Mouse (Mus musculus) midbrain, embryonic 12.5 days (tissue): Measurements from ENCODE around the gene Hnrnpul2. TPM values are rescaled to one million over a fixed set of nuclear protein-coding genes. Genes with fewer than 3 reads are reported as not detected.
A peak's percentile ranks its signal among the peaks of the same experiment; 100 is the strongest.

Source experiments
- ATAC-seq: fragments of 200-750 bp; cut with Nextera tagmentation; 2 replicates; pipeline ENCODE4 v1.8.0; 2017; ENCODE audit warnings: low read depth, moderate TSS enrichment, moderate library complexity; ENCODE audit not compliant: low FRiP score
- H3K27ac ChIP-seq: fragments of 300-500 bp; sonication (generic); replicated peaks from 2 replicates; pipeline ENCODE4 v1.5.1; 2016; ENCODE audit warnings: mild to moderate bottlenecking
- H3K27me3 ChIP-seq: fragments of 300-500 bp; sonication (generic); 2 replicates; pipeline ENCODE4 v1.6.1; 2016; ENCODE audit warnings: mild to moderate bottlenecking
- H3K36me3 ChIP-seq: fragments of 300-500 bp; sonication (generic); 2 replicates; pipeline ENCODE4 v1.6.1; 2016
- H3K4me1 ChIP-seq: fragments of 300-500 bp; sonication (generic); 2 replicates; pipeline ENCODE4 v1.6.1; 2016
- H3K4me2 ChIP-seq: fragments of 300-500 bp; sonication (generic); replicated peaks from 2 replicates; pipeline ENCODE4 v1.6.1; 2016; ENCODE audit warnings: mild to moderate bottlenecking, moderate library complexity
- H3K4me3 ChIP-seq: fragments of 300-500 bp; sonication (generic); 2 replicates; pipeline ENCODE4 v1.5.1; 2016; ENCODE audit warnings: mild to moderate bottlenecking
- H3K9ac ChIP-seq: fragments of 300-500 bp; sonication (generic); replicated peaks from 2 replicates; pipeline ENCODE4 v1.6.1; 2016; ENCODE audit warnings: mild to moderate bottlenecking, moderate library complexity
- H3K9me3 ChIP-seq: fragments of 300-500 bp; sonication (generic); 2 replicates; pipeline ENCODE4 v1.6.1; 2016; ENCODE audit warnings: mild to moderate bottlenecking
- WGBS: fragments of 180-500 bp; shearing (Covaris S2); methylation state at CpG from one replicate; pipeline ENCODE4 v1.1.7; 2016; 5-methylcytosine and 5-hydroxymethylcytosine counted together
- polyA plus RNA-seq: library from polyadenylated mRNA; unstranded; fragments of >200 nt; fragmentation: Nextera tagmentation; extraction: Ambion mirVana; gene quantifications from 2 replicates; pipeline ENCODE4 v1.2.1, GENCODE M21; 2016

Hnrnpul2 gene
- 6.0 and 6.4 TPM in 2 replicates for polyA plus RNA-seq

DNA sequence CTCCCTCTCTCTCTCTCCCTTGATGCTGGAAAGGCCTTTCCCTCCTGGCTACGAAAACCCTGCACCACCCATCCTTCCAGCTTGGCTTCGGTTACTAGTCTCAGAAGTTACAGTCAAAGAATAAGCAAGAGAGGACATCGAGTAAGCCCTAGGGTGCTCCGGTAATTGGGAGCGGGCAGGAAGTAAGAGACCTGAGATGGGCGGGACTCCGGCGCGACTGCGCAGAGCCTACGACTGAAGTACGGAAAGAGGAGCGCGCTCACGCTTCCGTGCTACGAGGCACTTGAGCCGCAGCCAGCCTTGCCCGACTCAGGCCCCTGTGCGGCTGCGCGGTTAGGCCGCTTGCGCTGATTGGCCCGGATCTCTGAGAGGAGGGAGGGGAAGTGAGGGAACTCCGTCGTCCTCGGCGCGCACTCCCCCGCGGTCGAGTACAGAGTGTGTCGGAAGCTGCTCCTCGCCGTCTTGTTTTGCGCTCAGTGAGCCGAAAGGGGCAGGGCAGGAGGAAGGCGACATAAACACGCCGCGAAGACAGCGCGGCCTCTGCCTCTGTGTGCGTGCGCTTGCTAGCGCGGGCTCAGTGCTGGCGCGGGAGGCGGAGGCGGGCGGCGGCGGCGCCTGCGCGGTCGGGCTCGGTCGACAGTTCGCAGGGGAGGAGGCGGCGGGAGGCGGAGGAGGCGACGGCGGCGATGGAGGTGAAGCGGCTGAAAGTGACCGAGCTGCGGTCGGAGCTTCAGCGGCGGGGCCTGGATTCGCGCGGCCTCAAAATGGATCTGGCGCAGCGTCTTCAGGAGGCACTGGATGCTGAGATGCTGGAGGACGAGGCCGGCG lies at the start of gene Hnrnpul2:
Gene Hnrnpul2 (plus strand): TSS at position 415 of the 828 bp plus-strand sequence.
- H3K4me3 ChIP-seq: peak within 1 kb of the TSS; percentile 100
- WGBS: under 1% methylated on average over 81 of the region's 83 CpGs
- peak within 1 kb of the TSS; percentile 99 for H3K9ac ChIP-seq
- H3K9me3 ChIP-seq: no peaks in the 10 kb centered on the region
- peaks cover 38% of the 10 kb centered on the region for H3K36me3 ChIP-seq
- H3K27me3 ChIP-seq: no peaks in the 10 kb centered on the region
- peak within 1 kb of the TSS; percentile 99 for H3K27ac ChIP-seq
- peak; percentile 97 for ATAC-seq
- H3K4me1 ChIP-seq: peaks cover 55% of the 10 kb centered on the region
- H3K4me2 ChIP-seq: peak within 1 kb of the TSS; percentile 94

GRCm38 (mm10) chr19:8770567-8771270 lies 49.1 kb upstream of the Hnrnpul2 start, which contains the start of gene Tmem223:
Gene Tmem223, plus strand, starts transcription at chr19:8770996.
- Histone ChIP-seq H3K27ac (peak within 1 kb of the TSS; percentile 90), H3K36me3 (peaks cover 59% of the 10 kb centered on the region), H3K4me1 (peaks cover 31% of the 10 kb centered on the region), H3K27me3 (no peaks in the 10 kb centered on the region), H3K4me3 (peak within 1 kb of the TSS; percentile 86), H3K9me3 (no peaks in the 10 kb centered on the region), H3K9ac (peak within 1 kb of the TSS; percentile 93), H3K4me2 (peak within 1 kb of the TSS; percentile 75)
- peak; percentile 31; the same call in 1 of the 2 replicates for ATAC-seq
- 18% methylated on average over 29 of the region's 29 CpGs for WGBS

DNA sequence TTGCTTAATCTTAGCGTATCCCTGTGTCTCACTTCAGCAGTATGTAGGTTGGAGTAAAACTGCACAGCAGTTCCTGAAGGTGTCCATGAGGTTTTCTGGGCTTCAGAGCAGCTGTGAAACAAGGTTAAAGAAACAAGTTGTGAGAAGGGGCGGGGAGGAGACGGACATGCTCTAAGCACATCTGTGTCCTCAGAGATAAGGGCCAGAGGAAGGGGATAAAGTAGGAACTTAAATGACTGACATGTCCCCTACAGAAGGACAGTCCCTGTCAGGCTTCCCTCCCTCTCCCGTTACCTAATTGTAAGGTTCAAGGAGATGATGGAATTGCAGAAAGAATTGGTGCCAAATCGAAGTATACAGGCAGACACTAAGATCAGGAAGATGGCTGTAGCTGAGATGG lies 46.8 kb upstream of the Hnrnpul2 start:
- WGBS: 86% methylated on average over 5 of the region's 5 CpGs
- H3K4me3 ChIP-seq: peak overlapping the region; percentile 79; the same call in 1 of the 2 replicates
- H3K4me1 ChIP-seq: peaks cover 33% of the 10 kb centered on the region
- H3K4me2 ChIP-seq: peak overlapping the region; percentile 99
- H3K9ac ChIP-seq: peak overlapping the region; percentile 94; the same call in 1 of the 2 replicates
- H3K27me3 ChIP-seq: no peaks in the 10 kb centered on the region
- H3K36me3 ChIP-seq: peaks cover 41% of the 10 kb centered on the region
- ATAC-seq: no peak
- no peaks in the 10 kb centered on the region for H3K9me3 ChIP-seq
- peak overlapping the region; percentile 98; the same call in 1 of the 2 replicates for H3K27ac ChIP-seq

- no peak for ATAC-seq
- peak overlapping the region; percentile 79 for H3K4me3 ChIP-seq
- peak overlapping the region; percentile 94; the same call in 1 of the 2 replicates for H3K9ac ChIP-seq
- no peaks in the 10 kb centered on the region for H3K9me3 ChIP-seq
- peak overlapping the region; percentile 99 for H3K4me2 ChIP-seq
- H3K27ac ChIP-seq: peak overlapping the region; percentile 98
- 63% methylated on average over 6 of the region's 6 CpGs for WGBS
- no peaks in the 10 kb centered on the region for H3K27me3 ChIP-seq
- H3K4me1 ChIP-seq: peaks cover 33% of the 10 kb centered on the region
- peaks cover 41% of the 10 kb centered on the region for H3K36me3 ChIP-seq
Measured at GRCm38 (mm10) chr19:8773409-8773808, 46.4 kb upstream of the Hnrnpul2 start.

DNA sequence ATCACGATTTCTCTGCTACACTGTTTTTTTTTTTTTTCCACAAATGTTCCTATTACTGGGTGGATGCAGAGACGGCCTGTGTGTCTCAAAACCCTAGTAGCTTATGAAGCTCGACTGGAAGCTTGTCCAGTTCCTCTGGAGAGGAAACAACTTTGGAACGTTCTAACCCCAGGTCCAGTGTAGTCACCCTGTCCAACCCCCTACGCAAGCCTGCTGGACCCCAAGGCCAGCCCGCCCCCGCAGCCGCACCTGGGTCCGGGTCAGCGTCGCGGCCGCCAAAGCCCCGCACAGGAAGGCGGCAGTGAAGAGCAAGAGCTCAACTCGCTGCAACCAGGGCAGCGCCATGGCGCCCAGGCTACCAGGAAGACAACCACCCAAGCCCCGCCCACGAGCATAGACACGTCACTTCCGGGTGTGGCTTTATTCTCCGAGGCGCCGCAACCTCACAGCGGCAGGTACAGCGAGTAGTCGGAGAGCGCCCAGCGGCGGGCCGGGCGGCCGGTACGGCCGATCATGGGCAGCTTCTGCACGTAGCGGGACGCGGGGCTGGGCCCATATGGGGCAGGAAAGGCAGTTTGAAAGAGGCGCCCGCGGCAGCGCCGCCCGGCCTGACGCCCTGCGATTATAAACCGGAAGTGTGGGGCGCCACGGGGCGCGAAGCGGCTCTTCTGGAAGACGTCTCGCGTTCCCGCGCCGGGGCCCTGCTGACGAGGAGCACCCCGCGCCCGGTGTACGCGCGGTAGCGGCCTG lies 45.5 kb upstream of the Hnrnpul2 start, which contains the start of gene Tmem179b:
Gene Tmem179b (minus strand): TSS at position 382 of the 750 bp plus-strand sequence.
- H3K9me3 ChIP-seq: no peaks in the 10 kb centered on the region
- peak; percentile 95 for ATAC-seq
- no peaks in the 10 kb centered on the region for H3K27me3 ChIP-seq
- H3K36me3 ChIP-seq: peaks cover 37% of the 10 kb centered on the region
- peak within 1 kb of the TSS; percentile 98 for H3K27ac ChIP-seq
- under 1% methylated on average over 68 of the region's 68 CpGs for WGBS
- H3K4me1 ChIP-seq: peaks cover 33% of the 10 kb centered on the region
- H3K9ac ChIP-seq: peak within 1 kb of the TSS; percentile 94
- peak within 1 kb of the TSS; percentile 99 for H3K4me2 ChIP-seq
- H3K4me3 ChIP-seq: peak within 1 kb of the TSS; percentile 79

- peak; percentile 28 for ATAC-seq
- no peaks in the 10 kb centered on the region for H3K9me3 ChIP-seq
- 5% methylated on average over 20 of the region's 20 CpGs for WGBS
- peaks cover 35% of the 10 kb centered on the region for H3K36me3 ChIP-seq
- no peaks in the 10 kb centered on the region for H3K27me3 ChIP-seq
- peak overlapping the region; percentile 94 for H3K9ac ChIP-seq
- H3K27ac ChIP-seq: peak overlapping the region; percentile 98
- peak overlapping the region; percentile 99 for H3K4me2 ChIP-seq
- H3K4me1 ChIP-seq: peaks cover 33% of the 10 kb centered on the region
- H3K4me3 ChIP-seq: peak overlapping the region; percentile 79
Measured at GRCm38 (mm10) chr19:8774951-8775421, 44.8 kb upstream of the Hnrnpul2 start.

- Histone ChIP-seq H3K27ac (peak within 1 kb of the TSS; percentile 67), H3K9me3 (no peaks in the 10 kb centered on the region), H3K4me2 (peak within 1 kb of the TSS; percentile 69), H3K9ac (peak within 1 kb of the TSS; percentile 76), H3K27me3 (no peaks in the 10 kb centered on the region), H3K4me3 (peak within 1 kb of the TSS; percentile 79), H3K36me3 (peaks cover 32% of the 10 kb centered on the region), H3K4me1 (peaks cover 15% of the 10 kb centered on the region)
- under 1% methylated on average over 31 of the region's 32 CpGs for WGBS
- peak; percentile 99 for ATAC-seq
Measured at GRCm38 (mm10) chr19:8786008-8786781, 33.6 kb upstream of the Hnrnpul2 start, which contains the start of gene Taf6l. Gene Taf6l, minus strand, starts transcription at chr19:8786417.

- no peak for ATAC-seq
- Histone ChIP-seq H3K27me3 (no peaks in the 10 kb centered on the region), H3K4me3 (no peak overlapping the region), H3K36me3 (peaks cover 22% of the 10 kb centered on the region), H3K4me1 (peaks cover 15% of the 10 kb centered on the region), H3K27ac (peak overlapping the region; percentile 70), H3K9me3 (no peaks in the 10 kb centered on the region), H3K9ac (no peak overlapping the region), H3K4me2 (no peak overlapping the region)
- WGBS: 20% methylated on average over 3 of the region's 3 CpGs
Measured at GRCm38 (mm10) chr19:8788521-8788920, 31.3 kb upstream of the Hnrnpul2 start.

DNA sequence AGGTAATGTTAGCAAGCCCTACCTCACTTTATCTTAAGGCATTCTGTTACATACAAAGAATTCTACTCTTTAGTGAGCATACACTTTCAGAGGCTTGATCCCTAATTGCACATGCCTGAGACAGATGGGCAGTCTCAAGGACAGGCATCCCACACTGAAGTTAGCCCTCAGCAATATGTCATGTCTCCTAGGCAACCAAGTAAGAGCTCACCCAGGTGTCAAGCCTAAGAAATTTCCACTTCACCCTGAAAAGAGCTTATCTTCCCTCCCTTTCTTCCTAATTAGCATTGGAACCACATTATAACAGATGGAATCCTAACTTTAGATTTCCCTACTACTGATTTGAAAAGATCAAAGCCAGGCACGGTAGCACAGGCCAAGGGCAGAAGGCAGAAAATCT lies 30.6 kb upstream of the Hnrnpul2 start:
- no peaks in the 10 kb centered on the region for H3K9me3 ChIP-seq
- WGBS: 39% methylated on average over 1 of the region's 1 CpGs
- H3K27ac ChIP-seq: peak overlapping the region; percentile 70

GRCm38 (mm10) chr19:8790171-8790570 lies 29.6 kb upstream of the Hnrnpul2 start:
- Histone ChIP-seq H3K27ac (0 out of 2 replicates have a peak overlapping the region, but pooled peaks have one; percentile 39), H3K4me3 (no peak overlapping the region), H3K27me3 (no peaks in the 10 kb centered on the region), H3K4me2 (no peak overlapping the region), H3K4me1 (peaks cover 14% of the 10 kb centered on the region), H3K36me3 (peaks cover 32% of the 10 kb centered on the region), H3K9ac (no peak overlapping the region), H3K9me3 (no peaks in the 10 kb centered on the region)
- ATAC-seq: no peak
- 87% methylated on average over 7 of the region's 7 CpGs for WGBS

More for the DNA sequence above, 30.6 kb upstream of the Hnrnpul2 start:
- Histone ChIP-seq H3K36me3 (peaks cover 22% of the 10 kb centered on the region), H3K4me3 (no peak overlapping the region), H3K27me3 (no peaks in the 10 kb centered on the region), H3K9ac (no peak overlapping the region), H3K4me2 (no peak overlapping the region), H3K4me1 (peaks cover 15% of the 10 kb centered on the region)
- ATAC-seq: no peak
